Mouse (Mus musculus) liver, embryonic 11.5 days (tissue): ENCODE results near the gene Coq10b. TPM values are rescaled to one million over a fixed set of nuclear protein-coding genes. Genes with fewer than 3 reads are reported as not detected.
"Not testable (repeated sequence)": the region's sequence is repeated elsewhere in the genome, so short reads cannot be mapped to it uniquely, and the experiment has no call there.

ENCODE experiments used
- ATAC-seq: fragments of 200-750 bp; cut with Nextera tagmentation; replicated peaks from 2 replicates; pipeline ENCODE4 v1.8.0; 2017; ENCODE audit warnings: moderate number of reproducible peaks, mild to moderate bottlenecking, moderate TSS enrichment, moderate library complexity; ENCODE audit not compliant: low FRiP score
- DNase-seq: peaks from one replicate; pipeline ENCODE4 v3.0.0-alpha.2; 2017; ENCODE audit warnings: low spot score
- H3K27ac ChIP-seq: fragments of 300-500 bp; sonication (generic); 2 replicates; pipeline ENCODE4 v1.5.1; 2014; ENCODE audit warnings: mild to moderate bottlenecking, low read depth, low read length, control low read depth
- H3K27me3 ChIP-seq: fragments of 300-500 bp; sonication (generic); replicated peaks from 2 replicates; pipeline ENCODE4 v1.6.1; 2014; ENCODE audit warnings: low read length, mixed read lengths; ENCODE audit not compliant: control insufficient read depth, insufficient read depth
- H3K36me3 ChIP-seq: fragments of 300-500 bp; sonication (generic); 2 replicates; pipeline ENCODE4 v1.6.1; 2014; ENCODE audit warnings: mild to moderate bottlenecking, low read length, moderate library complexity, mixed read lengths; ENCODE audit not compliant: control insufficient read depth, insufficient read depth
- H3K4me1 ChIP-seq: fragments of 300-500 bp; sonication (generic); replicated peaks from 2 replicates; pipeline ENCODE4 v1.6.1; 2014; ENCODE audit warnings: low read length, mixed read lengths; ENCODE audit not compliant: control insufficient read depth, insufficient read depth
- H3K4me2 ChIP-seq: fragments of 300-500 bp; sonication (generic); 2 replicates; pipeline ENCODE4 v1.6.1; 2014; ENCODE audit warnings: mild to moderate bottlenecking, control low read depth, moderate library complexity
- H3K4me3 ChIP-seq: fragments of 300-500 bp; sonication (generic); 2 replicates; pipeline ENCODE4 v1.5.1; 2014; ENCODE audit warnings: low read depth, low read length, control low read depth
- H3K9ac ChIP-seq: fragments of 300-500 bp; sonication (generic); 2 replicates; pipeline ENCODE4 v1.6.1; 2014; ENCODE audit warnings: low read depth, low read length, control low read depth
- H3K9me3 ChIP-seq: fragments of 300-500 bp; sonication (generic); 2 replicates; pipeline ENCODE4 v1.6.1; 2016; ENCODE audit warnings: low read length, inconsistent platforms, mixed read lengths; ENCODE audit not compliant: control insufficient read depth
- WGBS: fragments of 180-500 bp; shearing (Covaris S2); extraction: QIAGEN DNeasy Blood & Tissue Kit; methylation state at CpG from one replicate; pipeline ENCODE4 v1.1.7; 2014; 5-methylcytosine and 5-hydroxymethylcytosine counted together
- polyA plus RNA-seq: library from polyadenylated mRNA; unstranded; fragments of >200 nt; fragmentation: Nextera tagmentation; extraction: Ambion mirVana; gene quantifications from 2 replicates; pipeline ENCODE4 v1.2.1, GENCODE M21; 2014

Coq10b gene
- polyA plus RNA-seq, 1 experiment from 2014 or later: 21.1 TPM

- 74% methylated on average over 3 of the region's 3 CpGs for WGBS
- Histone ChIP-seq H3K27me3 (no peaks in the 10 kb centered on the region), H3K4me2 (peak overlapping the region; percentile 83), H3K36me3 (0 out of 2 replicates have a peak, but pooled peaks cover 2% of the 10 kb centered on the region), H3K4me3 (peak overlapping the region; percentile 94), H3K27ac (no peak overlapping the region), H3K9me3 (no peaks in the 10 kb centered on the region), H3K4me1 (peaks cover 6% of the 10 kb centered on the region; the same call in 1 of the 2 replicates), H3K9ac (no peak overlapping the region; the same call in 1 of the 2 replicates)
- DNase-seq (no peak), ATAC-seq (no peak)
Observed at GRCm38 (mm10) chr1:55051671-55052070, 899 bp upstream of the Coq10b start.

- WGBS: under 1% methylated on average over 41 of the region's 42 CpGs
- H3K36me3 ChIP-seq: 0 out of 2 replicates have a peak, but pooled peaks cover 4% of the 10 kb centered on the region
- H3K27me3 ChIP-seq: no peaks in the 10 kb centered on the region
- H3K9me3 ChIP-seq: no peaks in the 10 kb centered on the region
- peak overlapping the region; percentile 73 for H3K9ac ChIP-seq
- ATAC-seq (peak; percentile 77), DNase-seq (no peak)
- peak overlapping the region; percentile 73 for H3K4me2 ChIP-seq
- peak overlapping the region; percentile 94 for H3K4me3 ChIP-seq
- peak overlapping the region; percentile 90 for H3K27ac ChIP-seq
- peaks cover 8% of the 10 kb centered on the region; the same call in 1 of the 2 replicates for H3K4me1 ChIP-seq
Observed at GRCm38 (mm10) chr1:55053005-55053404, 435 bp downstream of the Coq10b start.

GRCm38 (mm10) chr1:55053596-55053995 is 1.0 kb downstream of the Coq10b start:
- peak overlapping the region; percentile 90; the same call in 1 of the 2 replicates for H3K27ac ChIP-seq
- peaks cover 9% of the 10 kb centered on the region; the same call in 1 of the 2 replicates for H3K4me1 ChIP-seq
- 0 out of 2 replicates have a peak, but pooled peaks cover 4% of the 10 kb centered on the region for H3K36me3 ChIP-seq
- no peak for DNase-seq
- peak overlapping the region; percentile 73 for H3K4me2 ChIP-seq
- H3K9me3 ChIP-seq: no peaks in the 10 kb centered on the region
- peak overlapping the region; percentile 73 for H3K9ac ChIP-seq
- ATAC-seq: no peak
- no peaks in the 10 kb centered on the region for H3K27me3 ChIP-seq
- H3K4me3 ChIP-seq: peak overlapping the region; percentile 94
- 66% methylated on average over 4 of the region's 4 CpGs for WGBS

GRCm38 (mm10) chr1:55055322-55056115 is 2.9 kb downstream of the Coq10b start:
- ATAC-seq (no peak), DNase-seq (no peak)
- H3K9ac ChIP-seq: no peak overlapping the region

DNA sequence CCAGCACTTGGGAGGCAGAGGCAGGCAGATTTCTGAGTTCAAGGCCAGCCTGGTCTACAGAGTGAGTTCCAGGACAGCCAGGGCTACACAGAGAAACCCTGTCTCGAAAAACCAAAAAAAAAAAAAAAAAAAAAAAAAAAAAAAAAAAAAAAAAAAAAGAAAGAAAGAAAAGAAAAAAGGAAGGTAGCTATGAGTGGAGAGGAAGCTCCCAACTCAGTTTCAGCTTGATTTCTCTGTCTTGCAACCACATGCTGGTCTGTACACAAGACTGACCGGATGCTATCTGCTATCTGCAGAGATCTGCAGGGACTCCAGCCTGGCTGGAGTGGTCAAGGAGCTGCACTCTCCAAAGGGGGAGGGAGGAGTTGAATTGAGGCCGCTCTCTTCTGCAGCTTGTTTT is 5.8 kb downstream of the Coq10b start:
- not testable (repeated sequence) for H3K9ac ChIP-seq, H3K4me3 ChIP-seq, H3K27ac ChIP-seq, H3K27me3 ChIP-seq, H3K36me3 ChIP-seq, ATAC-seq, H3K9me3 ChIP-seq, DNase-seq, H3K4me2 ChIP-seq
- WGBS: 71% methylated on average over 2 of the region's 3 CpGs
- peaks cover 12% of the 10 kb centered on the region for H3K4me1 ChIP-seq

More at GRCm38 (mm10) chr1:55055322-55056115, 2.9 kb downstream of the Coq10b start:
- H3K4me3 ChIP-seq: no peak overlapping the region
- WGBS: 69% methylated on average over 5 of the region's 5 CpGs
- H3K27me3 ChIP-seq: no peaks in the 10 kb centered on the region
- no peak overlapping the region for H3K4me2 ChIP-seq
- H3K4me1 ChIP-seq: peaks cover 10% of the 10 kb centered on the region
- 0 out of 2 replicates have a peak, but pooled peaks cover 4% of the 10 kb centered on the region for H3K36me3 ChIP-seq
- no peaks in the 10 kb centered on the region for H3K9me3 ChIP-seq
- no peak overlapping the region for H3K27ac ChIP-seq

- no peak for DNase-seq
- no peaks in the 10 kb centered on the region for H3K27me3 ChIP-seq
- 0 out of 2 replicates have a peak overlapping the region, but pooled peaks have one; percentile 13 for H3K27ac ChIP-seq
- no peak overlapping the region for H3K4me3 ChIP-seq
- ATAC-seq: no peak
- WGBS: 69% methylated on average over 5 of the region's 5 CpGs
- H3K36me3 ChIP-seq: peaks cover 12% of the 10 kb centered on the region
- H3K4me1 ChIP-seq: peaks cover 8% of the 10 kb centered on the region; the same call in 1 of the 2 replicates
- no peaks in the 10 kb centered on the region for H3K9me3 ChIP-seq
- no peak overlapping the region for H3K4me2 ChIP-seq
- H3K9ac ChIP-seq: no peak overlapping the region
Observed at GRCm38 (mm10) chr1:55061099-55061498, 8.5 kb downstream of the Coq10b start.

- no peak overlapping the region for H3K27ac ChIP-seq
- no peaks in the 10 kb centered on the region for H3K27me3 ChIP-seq
- peaks cover 12% of the 10 kb centered on the region for H3K36me3 ChIP-seq
- DNase-seq: no peak
- peaks cover 8% of the 10 kb centered on the region; the same call in 1 of the 2 replicates for H3K4me1 ChIP-seq
- no peaks in the 10 kb centered on the region for H3K9me3 ChIP-seq
- 81% methylated on average over 4 of the region's 4 CpGs for WGBS
- H3K4me2 ChIP-seq: no peak overlapping the region
- H3K4me3 ChIP-seq: no peak overlapping the region
- H3K9ac ChIP-seq: no peak overlapping the region
- ATAC-seq: peak; percentile 68
Observed at GRCm38 (mm10) chr1:55061772-55062171, 9.2 kb downstream of the Coq10b start.

- H3K9ac ChIP-seq, H3K9me3 ChIP-seq, DNase-seq, ATAC-seq, H3K36me3 ChIP-seq, H3K27me3 ChIP-seq, H3K4me3 ChIP-seq, H3K4me2 ChIP-seq, H3K27ac ChIP-seq: not testable (repeated sequence)
- H3K4me1 ChIP-seq: peaks cover 21% of the 10 kb centered on the region
Observed at GRCm38 (mm10) chr1:55072328-55072727, 19.8 kb downstream of the Coq10b start.
